Mouse (Mus musculus) cerebellum, adult 9-10 months (tissue): ENCODE measurements around the gene Ubac1.

Experiments
- DNase-seq: peaks from one replicate; pipeline ENCODE4 v3.0.0; 2022

The Ubac1 gene

GRCm38 (mm10) chr2:25949291-25949690, 72.3 kb downstream of the Ubac1 start:
- DNase-seq = no peak
